Mouse (Mus musculus): ENCODE data around the gene Olfr1283.
"Not testable (repeated sequence)": the region's sequence is repeated elsewhere in the genome, so short reads cannot be mapped to it uniquely, and the experiment has no call there.

DNA sequence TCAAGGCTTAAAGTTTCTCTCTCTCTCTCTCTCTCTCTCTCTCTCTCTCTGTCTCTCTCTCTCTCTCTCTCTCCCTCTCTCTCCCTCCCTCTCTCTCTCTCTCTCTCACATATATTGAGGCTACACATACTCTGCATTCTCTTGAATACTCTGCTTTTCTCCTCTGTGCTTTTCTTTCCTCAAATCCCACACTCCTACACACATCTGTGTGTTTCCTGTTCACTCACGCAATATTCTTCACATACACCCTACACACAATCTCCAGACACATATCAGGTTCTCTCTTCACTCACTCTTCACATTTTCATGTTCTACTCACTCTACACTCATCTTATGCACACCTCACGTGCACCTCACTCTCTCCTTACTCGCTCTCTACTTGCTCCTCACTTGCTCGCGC is 32.9 kb upstream of the Olfr1283 start:
- TF ChIP-seq CTCF (conservative IDR thresholded peaks at IDR 0.05; ENCODE audit: insufficient read depth, insufficient read length, low read depth, low read length); POLR2A (IDR thresholded peaks at IDR 0.05; ENCODE audit: low read depth, low read length): not testable (repeated sequence)

Measured in kidney, adult 2 months (tissue).